Mouse (Mus musculus) thymus, adult 2 months (tissue): Measurements from ENCODE around the gene Kitl.

Source experiments
- CTCF ChIP-seq: fragments of 200-500 bp; IDR thresholded peaks from 2 replicates; pipeline ENCODE4 v1.5.1; 2012; ENCODE audit warnings: mild to moderate bottlenecking, control low read depth, low read length, moderate library complexity, borderline replicate concordance; ENCODE audit not compliant: control insufficient read depth, poor library complexity, insufficient read depth; ENCODE audit errors: extremely low read depth
- POLR2A ChIP-seq: fragments of 200-500 bp; IDR thresholded peaks from 2 replicates; pipeline ENCODE4 v1.6.1; 2012; ENCODE audit warnings: mild to moderate bottlenecking, low read length, control low read depth, moderate library complexity; ENCODE audit not compliant: control insufficient read depth, poor library complexity, insufficient read depth; ENCODE audit errors: extremely low read depth

- TF ChIP-seq POLR2A = no peak
- no peak for TF ChIP-seq CTCF
Observed at GRCm38 (mm10) chr10:100044153-100044552, 28.7 kb downstream of the Kitl start.
